Mouse (Mus musculus) adrenal gland, adult 18-20 months (tissue): ENCODE results near the gene Tmem259. TPM values are rescaled to one million over a fixed set of nuclear protein-coding genes. Genes with fewer than 3 reads are reported as not detected.

ENCODE experiments used
- DNase-seq, 2 experiments: peaks; one replicate each; pipeline ENCODE4 v3.0.0; 2021 to 2022; ENCODE audit warnings: low spot score in 2 of 2
- total RNA-seq, 2 experiments: library from RNA; stranded (reverse); gene quantifications; 1 replicate in 1 of 2; 2 replicates in 1 of 2; pipeline ENCODE4 v1.2.3; 2021

Tmem259 gene
- total RNA-seq, 2 experiments from 2014 or later = 140 to 144 TPM

GRCm38 (mm10) chr10:79924998-79925784 is 58.9 kb downstream of the Tmem259 start:
- DNase-seq = peak; percentile 96 to 97

Other genes starting within 250 kb of the Tmem259 start
- gene Polrmt, start 237.7 kb downstream of the Tmem259 start, total RNA-seq = 10 to 100 TPM; 53.0 to 59.0 TPM
- under 1 TPM in 1 of 2 experiments, not detected in 1; 0.13 TPM for gene Fgf22, start 229.3 kb downstream of the Tmem259 start, total RNA-seq
- gene Rnf126, start 217.4 kb downstream of the Tmem259 start, total RNA-seq = 10 to 100 TPM; 47.4 to 51.1 TPM
- gene Fstl3, start 207.1 kb downstream of the Tmem259 start, total RNA-seq = 10 to 100 TPM; 11.0 to 28.5 TPM
- gene Prss57, start 193.4 kb downstream of the Tmem259 start, total RNA-seq = not detected
- gene Palm, start 190.8 kb downstream of the Tmem259 start, total RNA-seq = 10 to 100 TPM; 59.4 to 62.2 TPM
- under 1 TPM; 0.60 to 0.74 TPM for gene Misp, start 163.3 kb downstream of the Tmem259 start, total RNA-seq
- 100 to 1,000 TPM; 301 to 357 TPM for gene Ptbp1, start 129.9 kb downstream of the Tmem259 start, total RNA-seq
- gene Prtn3, start 109.9 kb downstream of the Tmem259 start, total RNA-seq = 1 to 10 TPM in 1 of 2 experiments, not detected in 1; 1.1 TPM
- gene Plppr3, start 109.7 kb downstream of the Tmem259 start, total RNA-seq = 1 to 10 TPM; 1.4 to 2.8 TPM
- not detected for gene Elane, start 98.1 kb downstream of the Tmem259 start, total RNA-seq
- 1,000 to 10,000 TPM; 1,757 to 2,495 TPM for gene Cfd, start 93.5 kb downstream of the Tmem259 start, total RNA-seq
- gene Med16, start 75.4 kb downstream of the Tmem259 start, total RNA-seq = 10 to 100 TPM; 32.7 to 40.7 TPM
- not detected for gene Gm26602, start 73.5 kb downstream of the Tmem259 start, total RNA-seq
- gene Kiss1r, start 67.4 kb downstream of the Tmem259 start, total RNA-seq = 1 to 10 TPM; 1.0 to 2.2 TPM
- 100 to 1,000 TPM in 1 of 2 experiments, 10 to 100 TPM in 1; 92.0 to 107 TPM for gene R3hdm4, start 63.1 kb downstream of the Tmem259 start, total RNA-seq
- 1 to 10 TPM; 3.6 to 4.3 TPM for gene Arid3a, start 57.3 kb downstream of the Tmem259 start, total RNA-seq
- 10 to 100 TPM; 37.2 to 40.1 TPM for gene Wdr18, start 24.2 kb downstream of the Tmem259 start, total RNA-seq
- under 1 TPM in 1 of 2 experiments, not detected in 1; 0.19 TPM for gene Grin3b, start 13.6 kb downstream of the Tmem259 start, total RNA-seq
- 10 to 100 TPM; 28.5 to 49.0 TPM for gene Cnn2, start 4.3 kb upstream of the Tmem259 start, total RNA-seq
- 10 to 100 TPM; 20.6 to 22.3 TPM for gene Abca7, start 12.2 kb upstream of the Tmem259 start, total RNA-seq
- 1 to 10 TPM; 5.5 to 7.3 TPM for gene Arhgap45, start 32.3 kb upstream of the Tmem259 start, total RNA-seq
- 10 to 100 TPM; 86.3 to 94.3 TPM for gene Polr2e, start 55.5 kb upstream of the Tmem259 start, total RNA-seq
- 1,000 to 10,000 TPM; 1,091 to 1,886 TPM for gene Gpx4, start 62.8 kb upstream of the Tmem259 start, total RNA-seq
- 10 to 100 TPM; 31.0 to 41.4 TPM for gene Sbno2, start 121.2 kb upstream of the Tmem259 start, total RNA-seq
- 100 to 1,000 TPM; 154 to 158 TPM for gene Stk11, start 131.5 kb upstream of the Tmem259 start, total RNA-seq
- 1,000 to 10,000 TPM in 1 of 2 experiments, 100 to 1,000 TPM in 1; 593 to 1,133 TPM for gene Atp5d, start 154.3 kb upstream of the Tmem259 start, total RNA-seq
- gene Cbarp, start 156.5 kb upstream of the Tmem259 start, total RNA-seq = 100 to 1,000 TPM; 129 to 266 TPM
- gene Midn, start 163.9 kb upstream of the Tmem259 start, total RNA-seq = 10 to 100 TPM; 64.8 to 82.0 TPM
- 10 to 100 TPM; 34.7 to 46.3 TPM for gene Cirbp, start 181.7 kb upstream of the Tmem259 start, total RNA-seq
- 10 to 100 TPM; 14.7 to 16.6 TPM for gene 1600002K03Rik, start 188.6 kb upstream of the Tmem259 start, total RNA-seq
- 1 to 10 TPM; 1.3 to 2.1 TPM for gene Efna2, start 195.2 kb upstream of the Tmem259 start, total RNA-seq
- 10 to 100 TPM; 17.4 to 18.4 TPM for gene Mum1, start 242.1 kb upstream of the Tmem259 start, total RNA-seq